Mouse (Mus musculus): ENCODE results near the gene Cachd1. TPM values are rescaled to one million over a fixed set of nuclear protein-coding genes. Genes with fewer than 3 reads are reported as not detected.

Gene Cachd1
- not detected for polyA plus RNA-seq (2017; shearing (Covaris generic))

GRCm38 (mm10) chr4:100776043-100776870 lies at the start of gene Cachd1:
Gene Cachd1, plus strand, starts transcription at chr4:100776675.

GRCm38 (mm10) chr4:101020596-101020995 lies 244.1 kb downstream of the Cachd1 start, which contains the start of gene Gm10577:
Gene Gm10577, minus strand, starts transcription at chr4:101020696.

GRCm38 (mm10) chr4:101068786-101069153 lies 292.3 kb downstream of the Cachd1 start, which contains the start of gene Raver2:
Gene Raver2, plus strand, starts transcription at chr4:101068983.

Other genes starting within 250 kb of the Cachd1 start
- gene Gm10577, start 244.0 kb downstream of the Cachd1 start, polyA plus RNA-seq (2017; shearing (Covaris generic)) = not detected